Mouse (Mus musculus) ES-Bruce4 (cell line): ENCODE measurements around the gene Cnot6.

Experiments used
- CTCF ChIP-seq: IDR thresholded peaks from one replicate; pipeline ENCODE4 v1.8.1; 2011; ENCODE audit warnings: low read depth, low read length
- EP300 ChIP-seq: IDR thresholded peaks from 2 replicates; pipeline ENCODE4 v1.6.1; 2011; ENCODE audit warnings: low read depth, low read length; ENCODE audit not compliant: insufficient read depth

DNA sequence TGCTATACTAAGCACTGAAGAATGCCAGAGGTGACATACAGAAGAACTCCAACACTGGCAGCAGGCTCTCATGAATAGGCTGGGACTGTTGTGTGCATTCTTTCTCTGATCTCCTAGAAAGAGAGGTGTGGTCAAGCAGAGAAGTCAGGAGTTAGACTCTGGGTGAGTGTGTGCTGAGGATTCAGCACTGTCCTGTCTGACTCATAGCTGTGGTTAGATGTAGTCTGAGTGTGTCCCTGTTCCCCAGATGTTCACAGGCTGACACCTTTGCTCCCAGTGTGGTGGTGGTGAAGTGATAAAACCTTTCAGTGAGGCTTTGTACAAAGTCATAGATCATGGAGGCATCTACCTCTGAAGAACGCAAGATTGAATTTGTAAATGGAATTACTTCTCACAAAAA, 34.2 kb upstream of the Cnot6 start:
- TF ChIP-seq EP300 = no peak
- no peak for TF ChIP-seq CTCF
